ENCODE assay signal across 7 mouse cellular contexts in the genomic region with DNA sequence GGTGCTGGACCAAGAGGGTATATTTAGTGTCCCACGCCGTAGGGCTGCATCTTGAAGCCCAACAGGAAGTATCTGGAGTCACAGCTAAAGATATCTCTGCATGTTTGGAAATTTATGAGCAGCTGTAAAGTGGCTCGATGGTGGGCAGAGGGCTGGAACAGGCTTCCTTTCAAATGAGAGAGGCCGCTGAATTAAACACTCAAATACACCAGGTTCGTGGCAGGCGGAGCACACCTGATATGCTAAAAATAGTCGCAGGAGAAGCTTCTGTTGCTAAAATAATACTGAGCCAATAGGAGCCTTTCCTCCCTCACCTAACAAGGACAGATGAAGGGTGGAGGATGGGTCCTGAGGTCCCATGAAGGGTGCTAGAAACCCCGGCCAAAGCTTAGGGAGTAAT.
A peak's percentile ranks its signal among the peaks of the same experiment; 100 is the strongest.
DNase-seq lines count a peak whose midpoint lies in the region; ATAC-seq and TF ChIP-seq lines count a peak whose summit lies in the region.

No protein-coding gene starts in this region.

- H3K4me3 ChIP-seq in embryonic facial prominence, embryonic 13.5 days, result no peak overlapping the region
- 0 out of 2 replicates have a peak overlapping the region, but pooled peaks have one; percentile 1 for H3K4me3 ChIP-seq in heart, embryonic 15.5 days
- no peak overlapping the region for H3K4me3 ChIP-seq in liver, postnatal 0 days (ENCODE audit: low read depth, low read length)

- no peak overlapping the region for H3K4me2 ChIP-seq in embryonic facial prominence, embryonic 13.5 days
- peak overlapping the region; percentile 49 for H3K4me2 ChIP-seq in heart, embryonic 15.5 days
- peak overlapping the region; percentile 54 for H3K4me2 ChIP-seq in liver, postnatal 0 days (ENCODE audit: low read depth, low read length)

- no peaks in the 10 kb centered on the region for H3K27me3 ChIP-seq in embryonic facial prominence, embryonic 13.5 days
- no peaks in the 10 kb centered on the region for H3K27me3 ChIP-seq in heart, embryonic 15.5 days
- H3K27me3 ChIP-seq in liver, postnatal 0 days (ENCODE audit: insufficient read depth, low read length), result no peaks in the 10 kb centered on the region

- H3K4me1 ChIP-seq in embryonic facial prominence, embryonic 13.5 days, result 0 out of 2 replicates have a peak, but pooled peaks cover 13% of the 10 kb centered on the region
- H3K4me1 ChIP-seq in heart, embryonic 15.5 days (replicated peaks), result peaks cover 64% of the 10 kb centered on the region
- H3K4me1 ChIP-seq in liver, postnatal 0 days (ENCODE audit: insufficient read depth), result peaks cover 35% of the 10 kb centered on the region

- 70% methylated on average over 8 of the region's 8 CpGs for WGBS in embryonic facial prominence, embryonic 13.5 days
- WGBS in heart, embryonic 15.5 days, result 8% methylated on average over 8 of the region's 8 CpGs
- WGBS in liver, postnatal 0 days (ENCODE audit: insufficient replicate concordance), result 15% methylated on average over 8 of the region's 8 CpGs

- H3K36me3 ChIP-seq in embryonic facial prominence, embryonic 13.5 days, result no peaks in the 10 kb centered on the region
- H3K36me3 ChIP-seq in heart, embryonic 15.5 days, result no peaks in the 10 kb centered on the region
- no peaks in the 10 kb centered on the region for H3K36me3 ChIP-seq in liver, postnatal 0 days (replicated peaks; ENCODE audit: insufficient read depth, low read length)

- H3K9me3 ChIP-seq in embryonic facial prominence, embryonic 13.5 days, result no peaks in the 10 kb centered on the region
- H3K9me3 ChIP-seq in heart, embryonic 15.5 days (replicated peaks), result no peaks in the 10 kb centered on the region
- no peaks in the 10 kb centered on the region for H3K9me3 ChIP-seq in liver, postnatal 0 days (ENCODE audit: low read length)

- H3K9ac ChIP-seq in embryonic facial prominence, embryonic 13.5 days, result no peak overlapping the region
- H3K9ac ChIP-seq in heart, embryonic 15.5 days, result no peak overlapping the region
- peak overlapping the region; percentile 13; the same call in 1 of the 2 replicates for H3K9ac ChIP-seq in liver, postnatal 0 days (replicated peaks)

- no peak for TF ChIP-seq CTCF in liver, postnatal 0 days (IDR thresholded peaks at IDR 0.05; ENCODE audit: low read depth)

- no peak for ATAC-seq in embryonic facial prominence, embryonic 13.5 days (ENCODE audit: insufficient number of reproducible peaks, insufficient read depth, low FRiP score, low TSS enrichment, low read depth)
- 0 out of 2 replicates have a peak, but pooled peaks have one; percentile 32 for ATAC-seq in heart, embryonic 15.5 days (replicated peaks; ENCODE audit: insufficient number of reproducible peaks, insufficient read depth, low FRiP score, low read depth)
- ATAC-seq in liver, postnatal 0 days, result peak; percentile 47

- TF ChIP-seq EP300 in liver, postnatal 0 days (IDR thresholded peaks at IDR 0.05; ENCODE audit: low read depth), result no peak

- peak; percentile 37 for DNase-seq in layer of hippocampus, adult 11-12 months (ENCODE audit: low spot score)
- no peak for DNase-seq in layer of hippocampus, postnatal 25 days (ENCODE audit: extremely low spot score in 1 of 2, low spot score in 1 of 2)
- no peak for DNase-seq in liver, postnatal 0 days
- no peak for DNase-seq in adipocyte (ENCODE audit: low spot score)
- DNase-seq in gastrocnemius, adult 8-10 months (ENCODE audit: low spot score in 2 of 2), result no peak

- H3K27ac ChIP-seq in embryonic facial prominence, embryonic 13.5 days, result 0 out of 2 replicates have a peak overlapping the region, but pooled peaks have one; percentile 19
- peak overlapping the region; percentile 84 for H3K27ac ChIP-seq in heart, embryonic 15.5 days
- H3K27ac ChIP-seq in liver, postnatal 0 days (ENCODE audit: low read depth), result peak overlapping the region; percentile 87

Comparison
In these comparisons a context has a peak if more than half of its experiments do, and no peak if none do; other contexts are left out.
1. H3K27ac ChIP-seq: peak in every context shown above with its lines; median percentile 87 in liver, postnatal 0 days; 84 in heart, embryonic 15.5 days; 19 in embryonic facial prominence, embryonic 13.5 days.